Mouse (Mus musculus): Measurements from ENCODE around the gene Eif3k.
A peak's percentile ranks its signal among the peaks of the same experiment; 100 is the strongest.

Eif3k gene

GRCm38 (mm10) chr7:28981651-28982273 is at the start of gene Eif3k, which contains the start of gene Map4k1:
TSS of gene Eif3k (minus strand) at chr7:28981864.
TSS of gene Map4k1 (plus strand) at chr7:28982050.
- peak; percentile 99 for DNase-seq (ENCODE audit: low spot score)

GRCm38 (mm10) chr7:29029690-29030656 is 48.3 kb upstream of the Eif3k start:
- DNase-seq (ENCODE audit: low spot score): no peak

- DNase-seq (ENCODE audit: low spot score): no peak
Measured at GRCm38 (mm10) chr7:29028761-29029160, 47.1 kb upstream of the Eif3k start.

GRCm38 (mm10) chr7:29026811-29027210 is 45.1 kb upstream of the Eif3k start:
- DNase-seq (ENCODE audit: low spot score): no peak

- no peak for DNase-seq (ENCODE audit: low spot score)
Measured at GRCm38 (mm10) chr7:29026195-29026594, 44.5 kb upstream of the Eif3k start.

- no peak for DNase-seq (ENCODE audit: low spot score)
Measured at GRCm38 (mm10) chr7:29025566-29025965, 43.9 kb upstream of the Eif3k start.

- DNase-seq (ENCODE audit: low spot score): no peak
Measured at GRCm38 (mm10) chr7:29023514-29023913, 41.9 kb upstream of the Eif3k start.

- DNase-seq (ENCODE audit: low spot score): no peak
Measured at GRCm38 (mm10) chr7:29022479-29022878, 40.8 kb upstream of the Eif3k start.

GRCm38 (mm10) chr7:29019447-29020220 is 38.0 kb upstream of the Eif3k start:
- DNase-seq (ENCODE audit: low spot score): no peak

GRCm38 (mm10) chr7:29017222-29017621 is 35.6 kb upstream of the Eif3k start:
- DNase-seq (ENCODE audit: low spot score): no peak

- DNase-seq (ENCODE audit: low spot score): no peak
Measured at GRCm38 (mm10) chr7:29016440-29016839, 34.8 kb upstream of the Eif3k start.

- no peak for DNase-seq (ENCODE audit: low spot score)
Measured at GRCm38 (mm10) chr7:29014984-29015383, 33.3 kb upstream of the Eif3k start.

- no peak for DNase-seq (ENCODE audit: low spot score)
Measured at GRCm38 (mm10) chr7:29008714-29009113, 27.1 kb upstream of the Eif3k start.

GRCm38 (mm10) chr7:29008171-29008570 is 26.5 kb upstream of the Eif3k start:
- DNase-seq (ENCODE audit: low spot score): no peak

- no peak for DNase-seq (ENCODE audit: low spot score)
Measured at GRCm38 (mm10) chr7:29007224-29008101, 25.8 kb upstream of the Eif3k start.

GRCm38 (mm10) chr7:29000651-29001605 is 19.3 kb upstream of the Eif3k start:
- no peak for DNase-seq (ENCODE audit: low spot score)

GRCm38 (mm10) chr7:28993402-28993801 is 11.7 kb upstream of the Eif3k start:
- no peak for DNase-seq (ENCODE audit: low spot score)

GRCm38 (mm10) chr7:28992997-28993396 is 11.3 kb upstream of the Eif3k start:
- no peak for DNase-seq (ENCODE audit: low spot score)

GRCm38 (mm10) chr7:28991616-28992015 is 10.0 kb upstream of the Eif3k start:
- DNase-seq (ENCODE audit: low spot score): no peak

- DNase-seq (ENCODE audit: low spot score): no peak
Measured at GRCm38 (mm10) chr7:28990766-28991273, 9.2 kb upstream of the Eif3k start.
